Mouse (Mus musculus) urinary bladder, postnatal 14 days (tissue): ENCODE measurements at regions not wholly inside any gene's neighbourhood (a gene's known extent, or its start where the extent isn't known, plus 50 kb on each side); places are given as distances from the start of the nearest gene placed in this dataset.
"Not testable (repeated sequence)": the region's sequence is repeated elsewhere in the genome, so short reads cannot be mapped to it uniquely, and the experiment has no call there.

ENCODE experiments used
- DNase-seq: peaks from one replicate; pipeline ENCODE4 v3.0.0; 2021; ENCODE audit warnings: low spot score

DNA sequence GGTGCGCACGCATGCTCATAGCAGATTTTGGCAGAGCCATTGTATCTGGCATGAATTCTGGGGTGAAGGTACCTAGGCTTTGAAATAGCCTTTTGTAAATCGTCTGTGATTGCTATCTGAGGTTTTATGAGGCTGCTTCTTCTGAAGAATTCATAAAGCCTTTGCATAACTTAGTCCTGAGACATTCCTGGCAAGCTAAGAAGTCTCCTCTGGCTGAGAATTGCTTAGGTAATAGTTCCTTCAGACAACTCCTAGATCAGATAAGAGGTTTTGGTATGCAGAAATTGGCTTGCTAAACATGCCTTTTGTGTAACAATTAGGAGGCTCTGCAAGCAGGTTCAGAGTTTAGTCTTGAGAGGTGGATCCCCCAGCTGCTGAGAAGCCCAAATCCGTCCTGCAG, 82.7 kb downstream of the Pmp22 start:
- DNase-seq: no peak

DNA sequence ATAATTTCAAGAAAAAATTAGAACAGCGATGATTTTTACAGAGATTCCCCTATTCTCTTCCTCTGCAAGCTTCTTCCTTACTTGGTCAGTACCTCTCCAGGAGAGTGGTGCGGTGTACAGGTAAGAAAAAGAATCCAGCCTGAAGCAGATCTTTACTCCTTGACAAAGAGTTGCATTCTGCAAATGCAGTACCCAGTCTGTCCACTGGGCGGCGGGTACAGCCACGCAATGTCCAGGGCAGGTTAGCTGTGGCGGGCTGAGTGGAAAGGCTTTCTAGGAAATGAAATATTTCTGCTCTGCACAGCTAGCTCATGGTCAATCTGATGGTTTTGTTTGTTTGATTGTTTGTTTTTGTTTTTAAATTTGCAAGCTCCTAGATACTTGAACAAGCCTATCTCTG, 84.3 kb downstream of the Pmp22 start:
- DNase-seq: peak; percentile 87

DNA sequence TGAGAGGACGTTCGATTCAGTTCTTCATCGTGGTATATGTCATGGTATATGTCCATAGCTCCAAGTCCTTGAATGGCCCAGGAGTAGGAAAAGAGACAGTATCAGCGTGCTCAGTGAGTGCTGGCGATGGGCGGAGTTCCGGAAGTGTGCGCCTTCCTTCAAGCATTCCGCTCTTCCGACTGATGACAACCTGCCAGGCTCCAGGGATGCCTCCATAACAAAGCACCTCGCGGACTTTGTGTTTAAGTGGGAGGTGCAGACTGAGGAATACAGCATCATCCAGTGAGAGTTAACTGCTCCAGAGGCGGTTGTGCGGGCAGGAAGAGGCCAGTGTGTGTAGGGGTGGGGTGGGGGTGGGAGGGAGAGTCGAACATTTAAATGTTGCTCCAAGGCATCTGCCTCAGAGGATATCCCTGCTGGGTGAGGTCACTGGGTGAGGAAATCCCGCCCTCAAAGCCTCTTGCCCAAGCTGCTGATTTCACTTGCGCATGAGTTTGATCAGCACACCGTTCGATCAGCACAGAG, 85.2 kb downstream of the Pmp22 start:
- DNase-seq: no peak

DNA sequence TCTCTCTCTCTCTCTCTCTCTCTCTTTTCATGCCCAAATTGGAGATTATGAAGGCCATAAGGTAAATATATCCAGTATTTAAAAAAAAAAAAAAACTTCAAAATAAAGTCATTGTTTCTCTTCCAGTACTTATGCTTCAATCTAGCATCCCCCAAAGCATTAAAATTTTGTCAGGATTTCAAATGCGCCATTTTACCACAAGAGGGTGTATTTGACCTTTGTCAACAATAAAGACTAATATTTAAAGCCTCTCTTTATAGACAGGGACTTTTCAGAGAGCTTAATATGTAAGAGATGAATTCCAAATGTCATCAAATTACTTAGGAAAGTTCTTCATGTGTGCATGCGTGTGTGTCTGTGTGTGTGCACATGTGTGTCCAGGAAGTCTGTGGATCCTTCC, 87.2 kb downstream of the Pmp22 start:
- DNase-seq: no peak

DNA sequence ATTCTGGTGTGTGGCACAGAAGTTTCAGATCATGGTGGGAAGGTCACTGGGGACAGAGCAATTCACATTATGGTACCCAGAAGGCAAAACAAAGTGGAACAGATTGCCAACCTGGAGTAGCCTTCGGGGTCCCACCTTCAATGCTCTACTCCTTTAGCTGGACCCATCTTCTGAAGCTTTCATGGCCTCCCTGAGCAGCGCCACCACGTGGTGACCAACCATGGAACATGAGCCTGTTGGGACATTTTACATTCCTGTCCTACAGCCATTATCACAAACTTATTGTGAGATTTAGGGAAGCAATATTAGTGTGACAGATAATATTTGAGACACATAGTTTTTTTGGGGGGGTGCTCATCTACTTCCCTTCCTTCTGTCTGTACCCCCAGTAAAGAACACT, 88.3 kb downstream of the Pmp22 start:
- DNase-seq: no peak

DNA sequence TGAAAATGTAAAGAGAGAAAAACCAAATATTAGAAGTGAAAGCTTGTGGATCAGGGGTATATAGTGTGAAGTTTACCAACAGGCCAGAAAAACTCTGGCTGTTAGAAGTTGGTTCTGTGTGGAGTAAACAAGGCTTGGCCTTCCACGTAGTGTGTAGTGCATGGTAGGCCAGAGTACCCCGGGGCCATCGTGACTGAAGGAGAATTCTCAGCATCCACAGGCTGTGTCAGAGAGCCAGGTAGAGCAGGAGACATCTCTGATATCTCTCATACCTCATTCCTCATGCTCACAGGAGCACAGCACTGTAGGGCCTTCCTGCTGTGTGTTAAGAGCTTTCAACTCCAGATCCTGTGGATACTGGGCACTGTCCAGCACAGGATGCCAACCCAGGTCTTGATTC, 97.7 kb downstream of the Pmp22 start:
- no peak for DNase-seq

DNA sequence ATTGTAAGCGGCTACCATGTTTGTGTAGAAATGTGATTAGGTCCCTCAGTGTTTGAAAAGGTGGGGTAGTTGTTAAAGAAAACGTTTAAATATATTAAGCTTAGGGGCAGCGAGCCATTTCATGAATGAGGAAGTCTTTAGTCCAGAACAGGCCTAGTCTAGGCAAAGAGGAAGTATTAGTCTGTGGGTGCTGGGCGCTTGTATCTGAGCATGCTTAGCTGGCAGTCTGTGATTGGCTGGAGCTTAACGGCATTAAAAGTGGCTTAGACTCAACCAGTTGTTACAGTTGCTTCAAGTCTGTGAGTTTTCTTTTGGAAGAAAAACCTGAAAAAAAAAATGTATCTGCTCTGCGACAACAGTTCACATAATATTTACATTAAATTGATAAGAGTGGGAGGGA, 102.0 kb downstream of the Pmp22 start:
- no peak for DNase-seq

DNA sequence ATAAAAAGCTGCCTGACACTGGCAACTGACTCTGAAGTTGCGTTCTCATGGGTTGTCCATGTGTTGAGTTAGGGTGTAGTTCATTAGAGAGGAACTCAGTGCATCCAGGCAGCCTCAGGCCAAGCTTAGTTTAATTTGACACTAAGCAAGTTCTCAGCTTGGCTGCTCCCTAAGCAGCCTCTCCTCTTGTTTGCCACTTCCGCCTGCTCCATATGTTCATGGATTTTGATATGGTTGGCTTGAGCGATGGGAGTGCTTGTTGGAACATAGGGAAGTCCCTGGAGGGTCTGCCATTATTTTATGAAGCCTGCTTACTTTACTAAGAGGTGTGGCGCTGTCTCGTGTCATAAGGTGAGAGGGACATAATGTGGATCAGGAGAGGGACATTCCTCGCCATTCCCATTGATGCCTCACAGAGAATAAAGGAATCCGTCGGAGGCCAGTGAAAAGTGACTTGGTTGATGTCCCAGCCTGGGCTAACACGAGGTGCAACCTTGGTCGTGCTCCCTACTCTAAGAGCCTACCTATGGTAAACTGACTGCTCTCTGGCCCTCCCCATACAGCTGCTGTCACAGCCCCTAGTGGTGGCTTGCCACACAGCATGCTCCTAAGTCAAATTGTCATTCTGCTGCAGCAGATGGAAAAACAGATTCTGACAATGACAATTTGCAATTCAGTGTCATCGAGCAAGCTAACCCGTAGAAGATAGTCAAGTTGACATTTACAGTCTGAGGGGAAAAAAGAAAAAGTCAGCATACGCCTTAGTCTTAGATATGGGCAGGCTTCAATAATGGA, 104.6 kb downstream of the Pmp22 start:
- DNase-seq: no peak

DNA sequence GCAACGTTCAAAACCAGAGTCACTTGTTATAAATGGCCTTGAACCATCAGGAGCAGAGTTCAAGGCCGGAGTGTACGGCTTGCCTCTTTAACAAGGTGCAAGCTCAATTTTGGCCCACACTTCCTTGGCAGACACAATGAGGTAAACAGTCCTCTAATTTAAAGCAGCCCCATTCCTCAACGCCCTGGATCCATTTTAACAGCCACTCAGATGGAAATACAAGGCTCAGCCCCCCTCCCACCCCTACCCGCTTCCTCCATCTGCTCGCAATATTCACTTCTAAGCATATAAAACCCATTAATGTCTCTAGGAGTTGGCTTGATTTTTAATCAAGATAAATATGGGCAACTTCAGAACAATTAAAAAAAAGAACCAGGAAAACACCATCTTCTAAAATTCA, 105.7 kb downstream of the Pmp22 start:
- DNase-seq: no peak

DNA sequence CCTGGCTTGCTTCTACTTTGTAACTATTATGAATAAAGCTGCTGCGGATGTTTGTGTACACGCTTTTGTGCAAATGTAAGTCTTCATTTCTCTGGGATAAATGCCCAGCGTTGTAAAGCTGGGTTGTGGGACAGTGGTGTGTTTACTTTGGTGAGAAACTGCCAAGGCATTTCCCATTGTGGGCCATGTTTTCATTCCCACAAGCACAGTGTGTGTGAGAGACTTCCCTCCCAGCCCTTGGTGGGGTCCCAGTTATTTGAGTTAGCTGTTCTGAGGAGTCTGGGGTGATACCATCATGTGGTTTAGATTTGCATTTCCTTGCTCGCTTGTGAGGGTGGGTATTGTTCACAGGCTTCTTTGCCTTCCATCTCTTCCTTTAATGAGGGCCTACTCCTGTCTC, 109.9 kb downstream of the Pmp22 start:
- no peak for DNase-seq

DNA sequence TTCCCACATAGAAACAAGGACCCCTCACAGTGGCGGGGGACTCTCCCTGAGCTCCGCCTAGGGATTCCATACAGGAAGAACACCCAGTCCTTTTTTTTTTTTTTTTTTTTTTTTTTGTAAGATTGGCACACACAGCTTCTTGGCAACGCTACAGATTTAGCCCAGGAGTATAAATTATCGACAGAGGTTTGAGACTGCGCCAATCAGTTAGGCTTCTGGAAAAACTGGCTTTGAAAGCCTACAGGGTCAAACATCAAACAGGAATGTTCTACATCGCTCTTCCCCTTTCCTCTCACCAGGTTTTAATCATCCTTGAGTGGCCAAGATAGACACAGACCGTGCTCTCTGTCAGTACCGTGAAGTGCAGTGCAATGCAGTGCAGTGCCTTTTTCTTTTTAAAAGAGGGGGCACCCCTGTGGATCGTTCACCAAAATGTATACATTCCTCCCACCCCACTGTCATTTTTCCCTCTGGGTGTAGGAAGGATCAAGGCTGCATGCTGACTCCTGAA, 115.2 kb downstream of the Pmp22 start:
- peak; percentile 43 for DNase-seq

DNA sequence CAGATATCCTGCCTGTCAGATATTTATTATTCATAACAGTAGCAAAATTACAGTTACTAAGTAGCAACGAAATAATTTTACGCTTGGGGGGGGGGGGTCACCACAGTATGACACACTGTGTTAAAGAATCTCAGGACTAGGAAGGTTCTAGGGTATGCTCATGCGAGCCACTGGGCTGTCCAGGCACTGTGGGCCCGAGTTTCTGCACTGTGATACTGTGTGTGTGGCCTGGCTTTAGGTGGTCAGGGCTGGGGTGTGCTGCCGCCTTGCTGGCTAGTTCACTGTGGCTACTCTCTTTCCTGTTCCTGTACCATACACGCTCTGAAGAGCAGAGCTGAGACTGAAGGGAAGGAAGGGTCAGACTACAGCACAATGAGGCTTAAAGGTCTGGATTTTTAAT, 116.3 kb downstream of the Pmp22 start:
- no peak for DNase-seq

DNA sequence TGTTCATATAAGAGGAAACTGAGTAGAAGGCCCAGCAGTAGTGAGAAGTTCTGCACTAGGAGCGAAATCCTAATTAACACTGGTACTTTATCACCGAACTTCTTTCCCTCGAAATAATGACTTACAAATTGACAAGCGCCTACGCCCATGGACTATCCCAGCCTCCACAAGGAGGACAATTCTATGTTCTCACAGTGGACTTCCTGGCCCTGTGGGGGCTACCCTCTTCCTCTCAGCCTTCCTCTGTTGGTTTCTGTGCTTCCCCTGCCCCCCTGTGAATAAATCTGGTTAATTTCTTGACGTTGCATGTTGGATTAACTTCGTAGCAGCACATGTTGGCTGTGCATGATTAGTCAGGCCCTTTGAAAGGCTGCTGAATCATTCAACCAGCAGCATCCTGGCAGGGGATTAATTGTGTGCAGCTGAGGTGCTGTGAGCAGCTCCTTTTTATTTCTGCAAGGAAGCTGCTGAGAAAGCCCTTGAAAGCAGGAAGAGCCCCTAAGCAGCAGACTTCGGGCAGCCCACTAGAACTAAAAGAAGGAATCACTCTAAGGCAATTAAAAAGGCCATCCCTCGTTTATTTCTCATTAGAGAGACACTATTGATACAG, 117.4 kb downstream of the Pmp22 start:
- no peak for DNase-seq

DNA sequence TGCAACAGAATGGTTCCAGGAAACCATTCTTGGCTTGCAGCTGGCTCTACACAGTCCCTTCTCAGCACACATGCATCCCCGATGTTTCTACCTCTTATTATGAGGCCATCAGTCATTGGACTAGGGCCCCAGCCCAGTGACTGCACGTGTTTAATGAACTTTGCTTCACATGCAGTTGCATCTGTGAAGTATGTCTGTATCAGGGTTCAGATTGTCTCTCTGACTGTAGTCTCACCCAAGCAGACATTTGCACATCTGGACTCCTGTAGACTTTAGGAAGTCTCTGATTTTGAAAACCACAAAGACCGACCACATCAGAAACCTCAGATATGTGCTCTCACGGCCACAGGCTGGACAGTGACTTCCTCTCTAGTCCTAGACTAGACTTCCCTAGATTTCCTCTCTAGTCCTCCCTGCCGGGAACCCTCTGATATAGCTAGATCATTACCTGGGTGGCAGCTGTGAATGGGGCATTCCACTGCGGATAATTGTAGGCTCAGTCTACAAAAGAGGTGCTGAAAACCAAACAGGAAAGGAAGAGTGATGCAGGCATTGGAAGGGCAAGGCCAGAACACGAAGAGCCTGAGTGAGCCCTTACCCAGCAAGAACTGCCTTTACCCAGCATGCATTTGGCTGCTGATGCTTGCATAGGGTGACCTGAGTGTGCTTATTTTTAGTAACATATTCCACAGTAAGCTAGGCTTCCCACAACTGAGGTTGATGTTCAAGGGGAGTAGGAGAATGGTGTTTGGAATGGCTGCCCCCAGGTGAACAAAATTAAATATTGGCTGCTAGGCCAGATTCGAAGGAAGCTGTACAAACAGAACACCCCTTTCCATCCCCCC, 123.5 kb downstream of the Pmp22 start:
- no peak for DNase-seq

DNA sequence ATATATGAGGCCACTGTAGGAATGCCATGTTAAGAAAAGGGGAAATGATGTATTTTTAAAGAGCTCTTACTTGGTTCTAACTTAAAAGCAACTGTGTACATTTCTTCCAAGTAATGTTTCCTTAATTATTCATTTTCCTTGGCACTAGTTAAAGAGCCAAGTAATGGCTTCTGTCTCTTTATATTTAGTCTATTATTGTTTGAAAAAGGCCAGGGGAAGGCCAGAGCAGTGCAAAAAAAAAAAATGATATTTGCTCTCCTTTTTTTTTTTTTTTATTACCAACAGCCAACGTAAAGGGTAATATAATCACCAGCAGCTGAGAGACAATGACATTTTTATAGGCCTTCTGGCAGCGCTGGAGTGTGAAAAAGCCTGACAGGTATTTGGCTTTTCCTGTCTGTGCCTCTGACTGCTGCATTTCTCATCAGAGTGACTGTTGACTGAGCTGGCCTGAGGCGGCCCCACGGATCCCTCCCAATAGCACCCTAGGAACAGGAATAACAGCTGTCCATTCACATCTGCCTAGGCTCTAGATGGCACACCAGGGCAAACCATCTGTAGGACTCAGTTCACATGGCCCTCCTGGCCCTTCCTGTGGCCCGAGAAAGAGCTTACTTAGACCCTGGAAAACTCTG, 124.3 kb downstream of the Pmp22 start:
- no peak for DNase-seq

DNA sequence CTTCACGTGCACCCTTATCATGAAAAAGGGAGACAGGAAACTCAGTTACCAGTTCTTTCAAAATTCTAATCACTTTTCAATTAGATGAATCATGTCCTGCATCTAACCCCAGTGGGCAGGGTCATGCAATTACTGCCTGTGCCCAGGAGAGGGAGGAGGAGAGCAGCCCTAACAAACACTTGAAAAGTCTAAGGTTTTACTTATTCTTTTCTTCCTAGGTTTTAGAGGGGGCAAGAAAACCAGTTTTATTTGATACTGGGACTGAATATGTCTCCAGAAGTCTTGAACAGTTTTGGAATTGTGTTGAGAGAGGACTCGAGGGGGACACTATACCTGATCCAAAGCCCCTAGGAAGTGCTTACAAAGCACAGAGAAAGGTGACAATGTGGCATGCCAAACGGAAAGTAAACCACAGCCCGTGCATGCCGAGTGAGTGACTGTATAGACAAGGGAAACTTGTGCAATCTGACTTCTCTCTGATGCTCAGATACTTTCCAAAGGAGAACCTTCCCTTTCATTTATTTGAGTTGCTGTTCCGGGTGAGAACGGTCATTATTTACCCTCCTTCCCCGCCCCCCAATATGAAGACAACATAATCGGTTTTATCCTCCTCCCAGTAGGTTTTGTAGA, 135.8 kb downstream of the Pmp22 start:
- DNase-seq: peak; percentile 14

DNA sequence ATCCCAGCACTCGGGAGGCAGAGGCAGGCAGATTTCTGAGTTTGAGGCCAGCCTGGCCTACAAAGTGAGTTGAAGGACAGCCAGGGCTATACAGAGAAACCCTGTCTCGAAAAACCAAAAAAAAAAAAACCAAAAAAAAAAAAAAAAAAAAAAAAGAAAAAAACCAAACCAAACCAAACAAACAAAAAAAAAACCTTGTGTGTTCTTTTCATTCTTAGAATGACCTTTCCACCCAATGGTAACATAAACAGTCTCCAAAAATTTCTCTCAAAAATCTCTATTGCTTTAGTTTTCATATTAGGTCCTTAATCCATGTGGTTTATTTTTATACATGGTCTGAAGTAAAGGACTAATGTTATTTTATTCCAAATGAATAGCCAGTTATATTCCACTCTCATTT, 137.5 kb downstream of the Pmp22 start:
- DNase-seq: not testable (repeated sequence)

DNA sequence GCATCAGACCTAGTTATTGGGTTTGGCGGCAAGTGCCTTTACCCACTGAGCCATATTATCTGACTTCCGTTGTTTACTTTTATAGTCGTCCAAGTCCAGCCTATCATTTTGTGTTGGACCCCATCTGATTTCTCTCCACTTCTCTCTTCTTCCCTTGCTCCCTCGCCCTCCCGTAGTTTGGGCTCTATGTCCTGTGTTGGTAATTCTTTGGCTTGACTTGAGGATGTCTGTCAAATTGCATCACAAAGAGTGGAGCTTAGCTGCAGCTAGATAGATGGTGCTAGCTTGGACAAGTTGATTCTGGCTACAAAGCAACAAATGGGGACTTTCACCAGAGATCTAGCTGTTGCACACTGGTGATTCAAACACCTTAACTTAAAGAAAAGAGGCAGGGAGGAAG, 147.9 kb downstream of the Pmp22 start:
- no peak for DNase-seq

DNA sequence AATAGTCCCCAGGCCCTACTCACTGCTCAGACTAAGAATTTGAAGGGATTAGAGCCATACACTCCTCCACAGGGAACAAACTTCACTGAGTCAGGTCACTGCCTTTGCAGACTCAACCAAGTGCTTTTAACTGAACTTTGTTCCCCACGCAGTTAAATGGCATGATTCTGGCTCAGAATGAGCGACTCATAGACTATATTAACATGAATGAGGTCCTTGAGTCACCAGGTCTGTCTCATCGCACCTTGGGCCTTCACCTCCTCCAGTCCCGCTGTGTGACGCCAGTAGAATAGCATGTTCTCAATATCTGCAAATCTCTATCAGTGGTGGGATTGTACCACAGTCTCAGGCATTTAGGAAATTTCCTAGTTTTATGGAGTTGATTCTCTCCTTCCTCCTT, 153.1 kb downstream of the Pmp22 start:
- no peak for DNase-seq

DNA sequence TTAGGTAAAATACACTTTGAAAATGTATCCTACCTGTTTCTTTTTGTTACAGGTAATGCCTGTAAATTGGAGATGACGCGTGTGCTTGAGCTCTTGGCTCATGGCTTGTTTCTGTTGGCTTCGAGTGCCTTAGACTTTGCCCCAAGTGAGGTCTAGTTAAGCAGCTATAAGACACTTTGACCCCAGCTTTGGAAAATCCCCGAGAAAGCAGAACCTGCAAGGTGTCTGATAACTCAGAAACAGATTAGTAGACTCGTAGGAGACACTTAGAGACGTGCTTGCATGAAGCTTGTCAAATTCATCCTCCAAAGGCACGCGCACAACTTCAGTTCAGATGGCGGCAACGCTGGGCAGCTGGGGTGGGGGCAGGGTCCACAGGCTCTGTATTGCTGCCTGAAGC, 153.8 kb downstream of the Pmp22 start:
- DNase-seq: no peak

DNA sequence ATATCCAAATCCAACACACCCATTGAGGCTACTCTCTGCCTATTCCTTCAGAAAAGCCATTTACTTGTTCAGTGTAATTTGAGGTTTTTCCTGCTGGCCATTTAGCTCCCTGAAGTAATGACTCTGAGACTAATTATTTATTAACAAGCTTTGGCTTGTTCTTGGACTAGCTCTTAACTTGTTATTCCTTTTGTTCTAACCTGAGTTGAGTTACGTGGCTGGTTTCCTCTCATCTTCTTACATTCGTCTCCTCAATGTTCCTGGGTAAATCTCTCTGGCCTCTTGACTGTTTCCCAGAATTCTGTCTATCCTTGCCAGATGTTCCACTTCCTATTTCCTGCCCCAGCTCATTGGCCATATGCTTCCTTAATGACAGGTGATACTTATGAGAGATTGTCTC, 157.2 kb downstream of the Pmp22 start:
- DNase-seq: no peak

DNA sequence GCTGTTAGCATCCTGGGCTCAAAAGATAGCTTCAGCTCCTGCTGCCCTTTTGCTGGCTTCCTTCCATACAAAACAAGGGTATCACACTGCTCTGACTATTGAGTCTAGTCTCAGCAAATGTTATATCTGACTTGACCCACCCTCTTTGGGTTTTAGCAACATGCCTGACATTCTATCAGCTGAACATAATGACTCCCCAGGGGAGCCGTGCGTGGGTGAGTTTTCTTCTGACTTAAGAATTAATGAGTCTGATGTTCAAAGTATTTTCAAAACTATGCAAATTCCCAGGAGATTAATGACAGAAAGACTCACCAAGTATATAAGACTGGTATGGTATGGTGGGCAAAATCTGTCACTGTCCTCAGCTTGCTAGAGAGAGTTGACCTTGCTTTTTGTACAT, 159.0 kb downstream of the Pmp22 start:
- DNase-seq: no peak
